Mouse (Mus musculus) kidney, embryonic 14.5 days (tissue): ENCODE measurements at regions not wholly inside any gene's neighbourhood (a gene's known extent, or its start where the extent isn't known, plus 50 kb on each side); places are given as distances from the start of the nearest gene placed in this dataset.

ENCODE experiments used
- ATAC-seq: fragments of 200-750 bp; cut with Nextera tagmentation; 2 replicates; pipeline ENCODE4 v1.8.0; 2017; ENCODE audit warnings: moderate number of reproducible peaks, mild to moderate bottlenecking, moderate TSS enrichment, moderate library complexity; ENCODE audit not compliant: low FRiP score, low TSS enrichment
- H3K27ac ChIP-seq: fragments of 300-500 bp; sonication (generic); 2 replicates; pipeline ENCODE4 v1.5.1; 2014; ENCODE audit warnings: low read depth, mild to moderate bottlenecking, low read length, moderate library complexity, mixed read lengths
- H3K27me3 ChIP-seq: fragments of 300-500 bp; sonication (generic); 2 replicates; pipeline ENCODE4 v1.6.1; 2014; ENCODE audit warnings: mild to moderate bottlenecking, low read length; ENCODE audit not compliant: control insufficient read depth, insufficient read depth
- H3K36me3 ChIP-seq: fragments of 300-500 bp; sonication (generic); 2 replicates; pipeline ENCODE4 v1.6.1; 2014; ENCODE audit warnings: low read length, mixed read lengths; ENCODE audit not compliant: control insufficient read depth, insufficient read depth
- H3K4me1 ChIP-seq: fragments of 300-500 bp; sonication (generic); 2 replicates; pipeline ENCODE4 v1.6.1; 2014; ENCODE audit warnings: low read length, mixed read lengths; ENCODE audit not compliant: control insufficient read depth, insufficient read depth
- H3K4me2 ChIP-seq: fragments of 300-500 bp; sonication (generic); replicated peaks from 2 replicates; pipeline ENCODE4 v1.6.1; 2014; ENCODE audit warnings: low read depth, mild to moderate bottlenecking, low read length
- H3K4me3 ChIP-seq: fragments of 300-500 bp; sonication (generic); 2 replicates; pipeline ENCODE4 v1.5.1; 2014; ENCODE audit warnings: mild to moderate bottlenecking, low read length
- H3K9ac ChIP-seq: fragments of 300-500 bp; sonication (generic); 2 replicates; pipeline ENCODE4 v1.6.1; 2014; ENCODE audit warnings: low read depth, mild to moderate bottlenecking, low read length, moderate library complexity
- H3K9me3 ChIP-seq: fragments of 300-500 bp; sonication (generic); 2 replicates; pipeline ENCODE4 v1.6.1; 2016; ENCODE audit warnings: low read length; ENCODE audit not compliant: control insufficient read depth
- WGBS: fragments of 180-500 bp; shearing (Covaris S2); extraction: QIAGEN DNeasy Blood & Tissue Kit; methylation state at CpG from one replicate; pipeline ENCODE4 v1.1.7; 2014; 5-methylcytosine and 5-hydroxymethylcytosine counted together

DNA sequence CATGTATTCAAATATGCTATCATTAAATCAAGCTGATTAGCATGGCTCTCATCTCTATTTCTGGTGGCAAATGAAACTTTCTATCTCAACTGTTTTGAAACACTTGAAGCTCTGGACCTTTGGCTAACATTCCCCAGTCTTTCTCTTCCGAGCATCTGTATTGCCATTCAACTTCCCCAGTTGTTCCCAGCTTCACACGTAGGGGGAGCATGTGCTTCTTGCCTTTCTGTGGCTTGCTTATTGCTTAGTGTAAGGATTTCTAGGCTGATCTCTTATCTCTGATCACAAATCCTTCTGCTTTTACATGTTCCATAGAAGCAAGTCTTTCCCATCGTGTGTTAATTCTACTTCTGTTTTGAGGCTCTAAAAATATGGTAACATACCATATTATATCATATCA is 662.0 kb downstream of the Stpg2 start:
- no peaks in the 10 kb centered on the region for H3K27me3 ChIP-seq
- H3K4me2 ChIP-seq: no peak overlapping the region
- no peaks in the 10 kb centered on the region for H3K9me3 ChIP-seq
- no peak overlapping the region for H3K9ac ChIP-seq
- no peaks in the 10 kb centered on the region for H3K36me3 ChIP-seq
- 82% methylated on average over 3 of the region's 3 CpGs for WGBS
- no peak overlapping the region for H3K27ac ChIP-seq
- H3K4me3 ChIP-seq: no peak overlapping the region
- no peaks in the 10 kb centered on the region for H3K4me1 ChIP-seq
- no peak for ATAC-seq

DNA sequence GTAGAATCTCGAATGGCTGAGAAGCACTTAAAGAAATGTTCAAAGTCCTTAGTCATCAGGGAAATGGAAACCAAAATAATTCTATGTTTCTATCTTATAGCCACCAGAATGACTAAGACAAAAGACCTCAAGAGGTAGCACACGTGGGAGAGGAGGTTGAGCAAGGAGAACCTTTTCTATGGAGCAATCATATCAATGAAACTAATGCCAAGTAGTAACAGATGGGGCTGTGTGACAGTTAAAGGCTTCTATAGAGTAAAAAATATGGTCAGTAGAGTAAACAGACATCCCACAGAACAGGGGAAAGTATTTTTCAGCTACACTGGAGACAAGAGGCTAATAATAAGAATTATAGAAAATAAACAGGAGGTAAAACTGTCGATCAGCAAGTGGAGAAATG is 664.3 kb downstream of the Stpg2 start:
- ATAC-seq: no peak
- Histone ChIP-seq H3K4me2 (no peak overlapping the region), H3K27me3 (no peaks in the 10 kb centered on the region), H3K36me3 (no peaks in the 10 kb centered on the region), H3K9ac (no peak overlapping the region), H3K9me3 (no peaks in the 10 kb centered on the region), H3K4me3 (no peak overlapping the region), H3K4me1 (no peaks in the 10 kb centered on the region), H3K27ac (no peak overlapping the region)
- 83% methylated on average over 3 of the region's 3 CpGs for WGBS

DNA sequence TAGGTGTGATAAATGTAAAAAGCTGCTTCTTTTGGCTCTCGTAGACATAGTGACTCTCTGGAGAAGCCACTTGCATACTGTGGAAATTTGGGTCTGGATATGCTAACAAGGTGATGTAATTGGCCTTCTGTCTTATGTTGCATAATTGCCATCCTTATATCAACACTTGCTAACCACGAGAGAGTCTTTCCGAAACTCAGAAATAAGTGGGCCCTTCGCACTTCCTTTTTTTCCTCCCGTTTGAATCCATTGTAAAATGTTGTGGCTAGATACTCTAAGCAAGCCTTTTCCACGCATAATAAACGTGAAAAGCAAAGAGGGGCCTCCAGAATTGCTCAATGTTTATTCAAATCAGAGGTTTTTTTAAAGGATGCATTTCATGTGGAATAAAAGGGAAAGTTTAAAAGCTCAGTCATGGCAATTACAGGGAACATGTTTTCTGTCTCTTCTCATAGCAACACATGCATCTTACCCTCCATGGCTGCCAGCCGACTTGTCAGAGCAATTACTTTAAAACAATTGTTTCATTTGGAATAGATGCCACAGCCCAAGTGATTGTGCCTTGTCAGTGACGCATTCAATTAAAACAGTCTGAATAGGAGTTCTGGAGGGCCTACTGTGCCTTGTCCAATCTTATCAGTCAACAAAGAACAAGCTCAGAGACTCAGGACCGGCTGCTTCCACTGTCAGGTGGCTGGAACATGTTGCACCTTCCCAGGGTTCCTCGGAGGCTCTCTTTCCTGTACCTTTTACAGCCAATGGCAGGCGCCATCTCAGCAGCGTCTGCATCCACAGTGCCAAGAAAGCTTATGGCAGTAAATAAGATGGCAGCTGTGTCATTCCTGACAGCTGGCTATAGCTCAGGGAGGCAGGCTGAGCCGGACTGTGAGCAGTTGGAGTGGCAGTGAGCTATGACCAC is 680.7 kb downstream of the Stpg2 start:
- H3K9ac ChIP-seq: no peak overlapping the region
- H3K4me1 ChIP-seq: no peaks in the 10 kb centered on the region
- H3K27me3 ChIP-seq: no peaks in the 10 kb centered on the region
- no peaks in the 10 kb centered on the region for H3K9me3 ChIP-seq
- ATAC-seq: no peak
- 78% methylated on average over 14 of the region's 14 CpGs for WGBS
- H3K36me3 ChIP-seq: no peaks in the 10 kb centered on the region
- no peak overlapping the region for H3K27ac ChIP-seq
- H3K4me3 ChIP-seq: no peak overlapping the region
- no peak overlapping the region for H3K4me2 ChIP-seq

GRCm38 (mm10) chr3:139887265-139887664 is 681.8 kb downstream of the Stpg2 start:
- no peak for ATAC-seq
- Histone ChIP-seq H3K36me3 (no peaks in the 10 kb centered on the region), H3K27me3 (no peaks in the 10 kb centered on the region), H3K4me3 (no peak overlapping the region), H3K4me2 (no peak overlapping the region), H3K9ac (no peak overlapping the region), H3K9me3 (no peaks in the 10 kb centered on the region), H3K27ac (no peak overlapping the region), H3K4me1 (no peaks in the 10 kb centered on the region)
- WGBS: 81% methylated on average over 5 of the region's 5 CpGs

DNA sequence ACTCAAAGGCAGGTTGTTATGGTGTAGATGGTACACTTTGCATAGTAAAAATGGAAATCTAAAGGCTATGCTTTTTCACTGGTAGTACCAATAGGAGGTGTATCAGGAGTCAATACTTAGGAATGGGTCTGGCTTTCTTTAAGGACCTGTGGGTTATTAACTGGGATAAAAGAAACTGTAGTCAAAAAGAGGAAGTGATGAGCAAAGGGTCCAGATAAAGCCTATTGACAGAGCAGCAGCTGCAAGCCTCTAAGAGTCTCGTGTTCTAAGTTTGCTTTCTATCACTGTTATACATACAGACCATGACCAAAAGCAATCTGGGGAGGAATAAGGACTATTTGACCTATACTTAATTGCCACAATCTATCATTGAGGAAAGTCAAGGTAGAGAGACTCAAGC is 683.0 kb downstream of the Stpg2 start:
- Histone ChIP-seq H3K4me2 (no peak overlapping the region), H3K27ac (no peak overlapping the region), H3K4me1 (no peaks in the 10 kb centered on the region), H3K36me3 (no peaks in the 10 kb centered on the region), H3K9ac (no peak overlapping the region), H3K4me3 (no peak overlapping the region), H3K27me3 (no peaks in the 10 kb centered on the region), H3K9me3 (no peaks in the 10 kb centered on the region)
- whole genome bisulfite sequencing: 77% methylated on average over 1 of the region's 1 CpGs
- no peak for ATAC-seq

DNA sequence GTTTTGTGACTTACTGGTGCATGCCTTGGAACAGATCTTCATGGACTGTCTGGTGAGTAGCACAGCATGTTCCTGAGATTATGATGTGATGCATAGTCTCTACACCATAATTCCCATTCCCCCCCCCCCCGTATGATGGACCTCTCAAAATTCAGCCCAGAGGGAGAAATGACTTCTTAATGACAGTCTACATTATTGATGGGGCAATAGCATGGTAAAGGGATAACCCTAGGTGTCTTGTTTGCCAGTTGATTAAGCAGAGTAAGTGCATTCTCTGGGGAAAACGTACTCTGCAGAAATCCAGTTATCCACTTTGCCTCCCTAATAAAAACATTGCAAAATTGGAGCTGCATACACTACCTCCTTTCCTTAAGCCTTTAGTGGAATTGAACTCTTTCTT is 684.7 kb downstream of the Stpg2 start:
- Histone ChIP-seq H3K9me3 (no peaks in the 10 kb centered on the region), H3K4me2 (no peak overlapping the region), H3K27ac (no peak overlapping the region), H3K36me3 (no peaks in the 10 kb centered on the region), H3K4me1 (no peaks in the 10 kb centered on the region), H3K27me3 (no peaks in the 10 kb centered on the region), H3K4me3 (no peak overlapping the region), H3K9ac (no peak overlapping the region)
- 68% methylated on average over 2 of the region's 2 CpGs for WGBS
- ATAC-seq: no peak

GRCm38 (mm10) chr3:139897894-139898293 is 692.4 kb downstream of the Stpg2 start:
- Histone ChIP-seq H3K9me3 (no peaks in the 10 kb centered on the region), H3K4me3 (no peak overlapping the region), H3K4me1 (no peaks in the 10 kb centered on the region), H3K36me3 (no peaks in the 10 kb centered on the region), H3K27me3 (no peaks in the 10 kb centered on the region), H3K27ac (no peak overlapping the region), H3K4me2 (no peak overlapping the region), H3K9ac (no peak overlapping the region)
- WGBS: 83% methylated on average over 5 of the region's 5 CpGs
- ATAC-seq: no peak

DNA sequence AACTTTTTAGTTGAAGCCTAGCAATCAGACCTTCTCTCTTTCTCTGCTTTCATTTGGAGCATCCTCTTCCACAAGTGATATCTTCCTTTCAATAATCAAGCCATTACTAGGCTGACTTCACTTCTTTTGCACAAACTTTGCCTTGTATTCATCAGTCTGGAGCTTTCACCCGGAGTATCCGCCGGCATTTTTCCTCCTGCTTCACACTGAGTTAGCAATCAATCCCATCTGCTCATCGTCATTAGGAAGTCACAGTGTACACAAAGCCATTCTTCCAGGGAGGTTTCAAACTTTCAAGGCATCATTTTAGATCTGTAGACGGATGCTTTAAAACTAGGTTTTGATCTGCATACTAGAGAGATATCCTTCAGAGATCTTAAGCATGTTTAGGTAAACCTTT is 693.7 kb downstream of the Stpg2 start:
- Histone ChIP-seq H3K36me3 (no peaks in the 10 kb centered on the region), H3K9me3 (no peaks in the 10 kb centered on the region), H3K27me3 (no peaks in the 10 kb centered on the region), H3K9ac (no peak overlapping the region), H3K4me3 (no peak overlapping the region), H3K4me2 (no peak overlapping the region), H3K4me1 (no peaks in the 10 kb centered on the region), H3K27ac (no peak overlapping the region)
- ATAC-seq: no peak
- WGBS: 48% methylated on average over 5 of the region's 5 CpGs

GRCm38 (mm10) chr3:139913639-139914330 is 708.3 kb downstream of the Stpg2 start:
- Histone ChIP-seq H3K4me3 (no peak overlapping the region), H3K4me1 (no peaks in the 10 kb centered on the region), H3K4me2 (no peak overlapping the region), H3K27me3 (no peaks in the 10 kb centered on the region), H3K36me3 (no peaks in the 10 kb centered on the region), H3K9me3 (no peaks in the 10 kb centered on the region), H3K27ac (no peak overlapping the region), H3K9ac (no peak overlapping the region)
- peak; percentile 92 for ATAC-seq
- WGBS: 26% methylated on average over 2 of the region's 2 CpGs
